Mouse (Mus musculus) hindbrain, postnatal 0 days (tissue): ENCODE data around the gene Acap2. TPM values are rescaled to one million over a fixed set of nuclear protein-coding genes. Genes with fewer than 3 reads are reported as not detected.

ENCODE experiments used
- ATAC-seq: fragments of 200-750 bp; cut with Nextera tagmentation; 2 replicates; pipeline ENCODE4 v1.8.0; 2017; ENCODE audit warnings: mild to moderate bottlenecking, moderate TSS enrichment, moderate library complexity
- DNase-seq: peaks from one replicate; pipeline ENCODE4 v3.0.0-alpha.2; 2015; ENCODE audit warnings: low spot score
- H3K27ac ChIP-seq: fragments of 300-500 bp; sonication (generic); 2 replicates; pipeline ENCODE4 v1.5.1; 2014; ENCODE audit warnings: mild to moderate bottlenecking
- H3K27me3 ChIP-seq: fragments of 300-500 bp; sonication (generic); 2 replicates; pipeline ENCODE4 v1.6.1; 2014; ENCODE audit warnings: low read length, mixed read lengths; ENCODE audit not compliant: insufficient read depth
- H3K36me3 ChIP-seq: fragments of 300-500 bp; sonication (generic); 2 replicates; pipeline ENCODE4 v1.6.1; 2014; ENCODE audit warnings: low read length, mixed read lengths; ENCODE audit not compliant: insufficient read depth
- H3K4me1 ChIP-seq: fragments of 300-500 bp; sonication (generic); 2 replicates; pipeline ENCODE4 v1.6.1; 2014; ENCODE audit warnings: antibody characterized with exemption, low read length, mixed read lengths; ENCODE audit not compliant: insufficient read depth
- H3K4me2 ChIP-seq: fragments of 300-500 bp; sonication (generic); 2 replicates; pipeline ENCODE4 v1.6.1; 2014; ENCODE audit warnings: low read depth, mild to moderate bottlenecking, low read length, moderate library complexity, mixed read lengths
- H3K4me3 ChIP-seq: fragments of 300-500 bp; sonication (generic); 2 replicates; pipeline ENCODE4 v1.5.1; 2014; ENCODE audit warnings: low read length
- H3K9ac ChIP-seq: fragments of 300-500 bp; sonication (generic); replicated peaks from 2 replicates; pipeline ENCODE4 v1.6.1; 2014; ENCODE audit warnings: mild to moderate bottlenecking, low read length, moderate library complexity, mixed read lengths
- H3K9me3 ChIP-seq: fragments of 300-500 bp; sonication (generic); 2 replicates; pipeline ENCODE4 v1.6.1; 2016; ENCODE audit warnings: low read length, mixed read lengths
- CTCF ChIP-seq: IDR thresholded peaks from 2 replicates; pipeline ENCODE4 v1.5.1; 2016; ENCODE audit warnings: antibody characterized with exemption, control low read depth, low read depth
- WGBS: fragments of 180-500 bp; shearing (Covaris S2); extraction: QIAGEN DNeasy Blood & Tissue Kit; methylation state at CpG from one replicate; pipeline ENCODE4 v1.1.7; 2014; 5-methylcytosine and 5-hydroxymethylcytosine counted together
- polyA plus RNA-seq: library from polyadenylated mRNA; unstranded; fragments of >200 nt; fragmentation: Nextera tagmentation; extraction: Ambion mirVana; gene quantifications from 2 replicates; pipeline ENCODE4 v1.2.1, GENCODE M21; 2015
- total RNA-seq: library from RNA; depleted of rRNA; stranded (reverse); fragments of >200 nt; gene quantifications from 2 replicates; pipeline ENCODE4 v1.2.3, GENCODE M21; 2014

Gene Acap2
- total and polyA plus RNA-seq, 2 experiments from 2014 or later: 12.3 to 22.3 TPM

GRCm38 (mm10) chr16:31187192-31187591 lies 13.9 kb downstream of the Acap2 start:
- TF ChIP-seq CTCF: no peak
- Histone ChIP-seq H3K27ac (no peak overlapping the region), H3K4me1 (peaks cover 5% of the 10 kb centered on the region; the same call in 1 of the 2 replicates), H3K4me3 (no peak overlapping the region), H3K9me3 (no peaks in the 10 kb centered on the region), H3K9ac (no peak overlapping the region), H3K4me2 (no peak overlapping the region), H3K36me3 (no peaks in the 10 kb centered on the region), H3K27me3 (no peaks in the 10 kb centered on the region)
- DNase-seq (no peak), ATAC-seq (no peak)
- 59% methylated on average over 1 of the region's 1 CpGs for WGBS

GRCm38 (mm10) chr16:31185757-31186156 lies 15.3 kb downstream of the Acap2 start:
- no peak for TF ChIP-seq CTCF
- peaks cover 5% of the 10 kb centered on the region; the same call in 1 of the 2 replicates for H3K4me1 ChIP-seq
- no peak overlapping the region for H3K4me3 ChIP-seq
- no peaks in the 10 kb centered on the region for H3K36me3 ChIP-seq
- WGBS: 82% methylated on average over 2 of the region's 2 CpGs
- no peak for DNase-seq
- no peak overlapping the region for H3K27ac ChIP-seq
- ATAC-seq: no peak
- H3K27me3 ChIP-seq: no peaks in the 10 kb centered on the region
- no peak overlapping the region for H3K9ac ChIP-seq
- H3K9me3 ChIP-seq: no peaks in the 10 kb centered on the region
- no peak overlapping the region for H3K4me2 ChIP-seq

- no peak overlapping the region for H3K27ac ChIP-seq
- TF ChIP-seq CTCF: no peak
- no peaks in the 10 kb centered on the region for H3K27me3 ChIP-seq
- no peaks in the 10 kb centered on the region for H3K9me3 ChIP-seq
- no peak overlapping the region for H3K4me2 ChIP-seq
- ATAC-seq (no peak), DNase-seq (no peak)
- WGBS: 62% methylated on average over 4 of the region's 4 CpGs
- peaks cover 5% of the 10 kb centered on the region; the same call in 1 of the 2 replicates for H3K4me1 ChIP-seq
- H3K9ac ChIP-seq: no peak overlapping the region
- H3K36me3 ChIP-seq: no peaks in the 10 kb centered on the region
- H3K4me3 ChIP-seq: no peak overlapping the region
Measured at GRCm38 (mm10) chr16:31184727-31185126, 16.3 kb downstream of the Acap2 start.

GRCm38 (mm10) chr16:31182576-31182975 lies 18.5 kb downstream of the Acap2 start:
- DNase-seq (peak; percentile 51), ATAC-seq (peak; percentile 55; the same call in 1 of the 2 replicates)
- no peak for TF ChIP-seq CTCF
- H3K27me3 ChIP-seq: no peaks in the 10 kb centered on the region
- no peaks in the 10 kb centered on the region for H3K4me1 ChIP-seq
- H3K4me3 ChIP-seq: no peak overlapping the region
- no peaks in the 10 kb centered on the region for H3K36me3 ChIP-seq
- WGBS: 50% methylated on average over 9 of the region's 9 CpGs
- no peak overlapping the region for H3K4me2 ChIP-seq
- no peak overlapping the region for H3K9ac ChIP-seq
- H3K27ac ChIP-seq: no peak overlapping the region
- H3K9me3 ChIP-seq: no peaks in the 10 kb centered on the region

GRCm38 (mm10) chr16:31180843-31181242 lies 20.2 kb downstream of the Acap2 start:
- Histone ChIP-seq H3K27ac (no peak overlapping the region), H3K36me3 (no peaks in the 10 kb centered on the region), H3K9ac (no peak overlapping the region), H3K4me2 (no peak overlapping the region), H3K4me1 (no peaks in the 10 kb centered on the region), H3K27me3 (no peaks in the 10 kb centered on the region), H3K9me3 (no peaks in the 10 kb centered on the region), H3K4me3 (no peak overlapping the region)
- ATAC-seq: no peak
- WGBS: 81% methylated on average over 8 of the region's 8 CpGs
- no peak for TF ChIP-seq CTCF
- no peak for DNase-seq

GRCm38 (mm10) chr16:31179384-31179783 lies 21.7 kb downstream of the Acap2 start:
- ATAC-seq: no peak
- H3K27me3 ChIP-seq: no peaks in the 10 kb centered on the region
- H3K9me3 ChIP-seq: no peaks in the 10 kb centered on the region
- no peak overlapping the region for H3K9ac ChIP-seq
- H3K4me1 ChIP-seq: no peaks in the 10 kb centered on the region
- H3K4me3 ChIP-seq: no peak overlapping the region
- no peak for DNase-seq
- no peak overlapping the region for H3K4me2 ChIP-seq
- TF ChIP-seq CTCF: no peak
- no peak overlapping the region for H3K27ac ChIP-seq
- no peaks in the 10 kb centered on the region for H3K36me3 ChIP-seq
- 54% methylated on average over 5 of the region's 5 CpGs for WGBS

- Histone ChIP-seq H3K4me3 (no peak overlapping the region), H3K9ac (no peak overlapping the region), H3K4me2 (no peak overlapping the region), H3K9me3 (no peaks in the 10 kb centered on the region), H3K27me3 (no peaks in the 10 kb centered on the region), H3K36me3 (no peaks in the 10 kb centered on the region), H3K4me1 (no peaks in the 10 kb centered on the region), H3K27ac (no peak overlapping the region)
- TF ChIP-seq CTCF: no peak
- WGBS: 80% methylated on average over 9 of the region's 9 CpGs
- ATAC-seq (no peak), DNase-seq (no peak)
Measured at GRCm38 (mm10) chr16:31174880-31175638, 26.0 kb downstream of the Acap2 start.
